Mouse (Mus musculus) small intestine, adult 2 months (tissue): ENCODE results near the gene Gch1.

Experiments used
- CTCF ChIP-seq: fragments of 200-500 bp; IDR thresholded peaks from 2 replicates; pipeline ENCODE4 v1.5.1; 2012; ENCODE audit warnings: low read depth, mild to moderate bottlenecking, control low read depth, inconsistent platforms, low read length, moderate library complexity, mixed read lengths; ENCODE audit not compliant: insufficient replicate concordance, insufficient read length; ENCODE audit errors: extremely low read depth
- POLR2A ChIP-seq: fragments of 200-500 bp; IDR thresholded peaks from 2 replicates; pipeline ENCODE4 v1.6.1; 2012; ENCODE audit warnings: low read depth, mild to moderate bottlenecking, control low read depth, inconsistent platforms, low read length, moderate library complexity

DNA sequence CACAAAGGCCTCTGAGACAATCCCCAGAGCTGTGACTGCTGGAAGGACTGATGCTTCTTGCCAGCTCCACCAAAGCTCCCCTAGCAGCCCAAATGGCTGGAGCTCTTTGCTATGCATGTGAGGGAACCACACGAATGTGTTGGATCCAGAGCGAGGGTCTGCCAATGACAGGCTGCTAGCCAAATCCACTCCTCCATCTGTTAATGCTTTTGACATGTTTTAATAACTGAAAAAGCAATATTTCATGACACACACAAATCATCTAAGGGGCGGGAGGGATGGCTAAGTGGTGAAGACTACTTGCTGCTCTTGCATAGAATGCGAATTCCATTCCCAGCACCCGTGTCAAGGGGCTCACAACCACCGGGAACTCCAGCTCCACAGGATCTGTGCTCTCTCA, 37.9 kb downstream of the Gch1 start:
- TF ChIP-seq POLR2A (no peak), CTCF (no peak)
